Mouse (Mus musculus): Measurements from ENCODE around the gene Clec12b. TPM values are rescaled to one million over a fixed set of nuclear protein-coding genes. Genes with fewer than 3 reads are reported as not detected.
"Not testable (repeated sequence)": the region's sequence is repeated elsewhere in the genome, so short reads cannot be mapped to it uniquely, and the experiment has no call there.

Clec12b gene
- polyA plus RNA-seq, 1 experiment from 2014 or later, result not detected

GRCm38 (mm10) chr6:129359515-129359914 lies 26.2 kb downstream of the Clec12b start:
- no peak for DNase-seq (ENCODE audit: low spot score)
- 96% methylated on average over 2 of the region's 2 CpGs for WGBS
- no peak overlapping the region for H3K4me3 ChIP-seq

GRCm38 (mm10) chr6:129356430-129356829 lies 29.2 kb downstream of the Clec12b start:
- no peaks in the 10 kb centered on the region for H3K27me3 ChIP-seq (replicated peaks; ENCODE audit: low read depth, poor library complexity, severe bottlenecking)
- H3K27ac ChIP-seq (replicated peaks), result no peak overlapping the region
- no peaks in the 10 kb centered on the region for H3K9me3 ChIP-seq
- H3K4me1 ChIP-seq, result no peaks in the 10 kb centered on the region
- no peak overlapping the region for H3K4me3 ChIP-seq
- DNase-seq (ENCODE audit: low spot score), result no peak
- H3K36me3 ChIP-seq (replicated peaks), result no peaks in the 10 kb centered on the region

More at GRCm38 (mm10) chr6:129359515-129359914, 26.2 kb downstream of the Clec12b start:
- no peaks in the 10 kb centered on the region for H3K36me3 ChIP-seq (replicated peaks)
- no peaks in the 10 kb centered on the region for H3K27me3 ChIP-seq (replicated peaks; ENCODE audit: low read depth, poor library complexity, severe bottlenecking)
- H3K4me1 ChIP-seq, result no peaks in the 10 kb centered on the region
- no peak overlapping the region for H3K27ac ChIP-seq (replicated peaks)
- no peaks in the 10 kb centered on the region for H3K9me3 ChIP-seq

DNA sequence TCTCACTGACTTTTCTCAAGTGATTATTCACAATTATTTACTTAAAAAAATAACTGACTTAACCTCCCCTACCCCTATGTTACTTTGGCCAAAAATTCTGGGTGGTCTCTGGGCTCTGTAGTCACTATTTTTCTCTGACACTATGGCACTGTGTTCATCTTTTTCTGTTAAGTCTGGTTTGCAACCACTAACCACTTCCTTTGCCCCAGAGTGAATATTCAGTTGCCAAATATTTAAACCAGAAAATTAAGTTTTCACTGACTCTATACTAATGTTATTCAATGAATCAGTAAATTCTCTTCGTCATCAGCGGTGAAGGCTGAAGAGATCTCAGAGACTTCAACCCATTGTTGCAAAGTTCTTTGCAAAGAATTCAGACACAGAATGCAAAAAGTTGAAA lies 29.9 kb downstream of the Clec12b start:
- Histone ChIP-seq H3K27ac (replicated peaks) (no peak overlapping the region), H3K9me3 (no peaks in the 10 kb centered on the region), H3K27me3 (replicated peaks; ENCODE audit: low read depth, poor library complexity, severe bottlenecking) (no peaks in the 10 kb centered on the region), H3K4me3 (no peak overlapping the region), H3K4me1 (no peaks in the 10 kb centered on the region), H3K36me3 (replicated peaks) (no peaks in the 10 kb centered on the region)
- no peak for DNase-seq (ENCODE audit: low spot score)
- 95% methylated on average over 2 of the region's 2 CpGs for WGBS

- no peak overlapping the region for H3K4me3 ChIP-seq
- peaks cover 11% of the 10 kb centered on the region; the same call in 1 of the 2 replicates for H3K9me3 ChIP-seq
- 91% methylated on average over 3 of the region's 3 CpGs for WGBS
- H3K4me1 ChIP-seq, result no peaks in the 10 kb centered on the region
- no peaks in the 10 kb centered on the region for H3K36me3 ChIP-seq (replicated peaks)
- no peaks in the 10 kb centered on the region for H3K27me3 ChIP-seq (replicated peaks; ENCODE audit: low read depth, poor library complexity, severe bottlenecking)
- no peak for DNase-seq (ENCODE audit: low spot score)
- no peak overlapping the region for H3K27ac ChIP-seq (replicated peaks)
Measured at GRCm38 (mm10) chr6:129351091-129351490, 34.6 kb downstream of the Clec12b start.

DNA sequence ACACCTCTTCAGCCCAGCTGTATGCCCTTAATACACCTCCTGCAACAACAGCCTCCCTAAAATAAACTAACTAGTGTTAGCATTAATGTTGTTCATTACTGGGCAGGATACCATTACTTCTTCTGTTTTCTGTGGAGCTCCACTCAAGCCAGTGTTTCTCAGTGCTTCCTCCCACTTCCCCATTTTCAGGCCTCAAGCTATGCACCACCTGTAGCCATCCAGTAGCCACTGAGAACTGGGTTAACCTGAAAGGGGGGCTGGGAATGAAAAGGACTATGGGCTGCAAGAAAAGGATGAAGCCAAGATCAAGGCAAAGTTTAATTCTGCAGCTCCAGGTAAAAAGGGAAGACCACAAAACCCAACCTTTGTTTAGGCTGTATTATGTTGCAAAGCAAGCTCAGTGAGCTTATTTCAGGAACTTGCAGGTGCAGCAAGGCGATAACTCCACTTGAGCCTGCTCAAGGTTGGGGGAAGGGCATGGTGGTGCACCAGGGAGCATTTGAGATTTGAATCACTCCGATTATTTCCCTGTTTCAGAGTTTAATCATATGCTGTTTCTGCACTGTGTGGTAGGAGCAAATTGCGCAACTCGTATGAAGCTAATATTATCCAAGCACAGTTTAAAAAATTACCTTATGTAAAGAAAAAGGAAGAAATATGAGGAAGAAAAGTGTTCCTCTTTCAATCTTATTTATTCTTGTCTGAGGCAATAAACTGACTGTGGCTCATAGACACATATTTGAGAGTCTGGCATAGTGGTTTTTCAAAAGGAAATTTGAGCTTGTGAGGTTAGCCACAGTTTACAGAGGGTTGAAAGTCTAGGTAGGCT lies 35.9 kb downstream of the Clec12b start:
- Histone ChIP-seq H3K36me3 (replicated peaks) (no peaks in the 10 kb centered on the region), H3K4me1 (no peaks in the 10 kb centered on the region), H3K4me3 (no peak overlapping the region), H3K9me3 (peaks cover 11% of the 10 kb centered on the region; the same call in 1 of the 2 replicates), H3K27me3 (replicated peaks; ENCODE audit: low read depth, poor library complexity, severe bottlenecking) (no peaks in the 10 kb centered on the region), H3K27ac (replicated peaks) (no peak overlapping the region)
- 60% methylated on average over 4 of the region's 4 CpGs for WGBS
- no peak for DNase-seq (ENCODE audit: low spot score)

DNA sequence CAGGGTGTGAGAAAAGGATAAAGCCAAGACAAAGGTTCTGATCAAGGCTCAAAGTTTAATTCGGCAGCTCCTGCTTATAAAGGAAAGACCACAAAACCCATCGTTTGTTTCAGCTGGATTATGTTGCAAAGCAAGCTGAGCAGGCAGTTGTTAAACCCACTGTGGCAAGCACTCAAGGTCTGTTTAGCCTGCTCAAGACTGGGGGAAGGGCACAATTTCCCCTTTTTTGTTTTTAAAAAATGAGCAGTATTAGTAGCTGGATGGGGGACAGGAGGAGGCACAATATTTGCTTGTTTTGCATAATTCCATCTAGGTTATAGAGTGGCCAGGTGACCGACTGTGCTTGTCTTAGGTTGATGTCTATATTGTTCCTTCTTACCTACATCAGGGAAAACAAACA lies 41.3 kb downstream of the Clec12b start:
- no peaks in the 10 kb centered on the region for H3K4me1 ChIP-seq
- H3K27ac ChIP-seq (replicated peaks), result no peak overlapping the region
- 82% methylated on average over 3 of the region's 3 CpGs for WGBS
- H3K36me3 ChIP-seq (replicated peaks), result no peaks in the 10 kb centered on the region
- peaks cover 11% of the 10 kb centered on the region; the same call in 1 of the 2 replicates for H3K9me3 ChIP-seq
- no peaks in the 10 kb centered on the region for H3K27me3 ChIP-seq (replicated peaks; ENCODE audit: low read depth, poor library complexity, severe bottlenecking)
- no peak for DNase-seq (ENCODE audit: low spot score)
- H3K4me3 ChIP-seq, result no peak overlapping the region

DNA sequence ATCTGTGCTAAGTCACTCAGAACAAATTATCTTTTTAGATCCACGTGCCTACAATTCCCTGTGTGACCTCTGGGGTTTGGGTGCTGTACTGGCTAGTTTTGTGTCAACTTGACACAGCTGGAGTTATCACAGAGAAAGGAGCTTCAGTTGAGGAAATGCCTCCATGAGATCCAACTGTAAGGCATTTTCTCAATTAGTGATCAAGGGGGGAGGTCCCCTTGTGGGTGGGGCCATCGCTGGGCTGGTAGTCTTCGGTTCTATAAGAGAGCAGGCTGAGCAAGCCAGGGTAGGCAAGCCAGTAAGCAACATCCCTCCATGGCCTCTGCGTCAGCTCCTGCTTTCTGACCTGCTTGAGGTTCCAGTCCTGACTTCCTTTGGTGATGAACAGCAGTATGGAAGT lies 43.3 kb downstream of the Clec12b start, which contains the start of gene Clec12a:
Clec12a (plus strand) TSS at position 301 of the 400 bp plus-strand sequence.
- H3K36me3 ChIP-seq (replicated peaks); H3K4me1 ChIP-seq; H3K4me3 ChIP-seq; H3K27ac ChIP-seq (replicated peaks); DNase-seq (ENCODE audit: low spot score); H3K9me3 ChIP-seq; H3K27me3 ChIP-seq (replicated peaks; ENCODE audit: low read depth, poor library complexity, severe bottlenecking): not testable (repeated sequence)
- 81% methylated on average over 4 of the region's 4 CpGs for WGBS

DNA sequence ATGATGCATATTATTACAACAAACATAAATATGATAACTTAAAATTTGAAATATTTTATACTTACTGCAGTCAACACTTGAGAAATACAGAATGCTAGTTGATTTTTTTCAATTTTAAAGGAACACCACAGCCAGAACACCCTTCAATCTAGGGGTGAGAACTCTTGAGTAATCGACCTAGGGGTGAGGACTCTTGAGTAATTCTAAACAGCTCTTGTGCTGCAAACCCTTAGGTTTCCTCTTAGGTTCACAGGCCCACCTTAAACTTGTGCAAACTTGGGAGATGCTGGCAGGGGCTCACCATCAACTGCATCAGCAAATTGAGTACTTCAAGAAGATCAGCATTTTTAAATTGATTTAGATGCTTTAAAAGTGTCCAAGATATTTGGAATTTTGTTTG lies 47.9 kb downstream of the Clec12b start:
- DNase-seq (ENCODE audit: low spot score), result no peak
- no peak overlapping the region for H3K27ac ChIP-seq (replicated peaks)
- H3K36me3 ChIP-seq (replicated peaks), result no peaks in the 10 kb centered on the region
- no peaks in the 10 kb centered on the region for H3K9me3 ChIP-seq
- no peaks in the 10 kb centered on the region for H3K4me1 ChIP-seq
- whole genome bisulfite sequencing, result 78% methylated on average over 1 of the region's 1 CpGs
- no peaks in the 10 kb centered on the region for H3K27me3 ChIP-seq (replicated peaks; ENCODE audit: low read depth, poor library complexity, severe bottlenecking)
- no peak overlapping the region for H3K4me3 ChIP-seq

- H3K4me3 ChIP-seq, result no peak overlapping the region
- no peaks in the 10 kb centered on the region for H3K4me1 ChIP-seq
- DNase-seq (ENCODE audit: low spot score), result peak; percentile 47
- H3K36me3 ChIP-seq (replicated peaks), result no peaks in the 10 kb centered on the region
- no peaks in the 10 kb centered on the region for H3K9me3 ChIP-seq
- WGBS, result 42% methylated on average over 11 of the region's 11 CpGs
- H3K27ac ChIP-seq (replicated peaks), result no peak overlapping the region
- no peaks in the 10 kb centered on the region for H3K27me3 ChIP-seq (replicated peaks; ENCODE audit: low read depth, poor library complexity, severe bottlenecking)
Measured at GRCm38 (mm10) chr6:129333674-129334078, 52.0 kb downstream of the Clec12b start.

GRCm38 (mm10) chr6:129331610-129332009 lies 54.1 kb downstream of the Clec12b start, which contains the start of gene 4922502D21Rik:
TSS of gene 4922502D21Rik (minus strand) at chr6:129331796.
- no peaks in the 10 kb centered on the region for H3K27me3 ChIP-seq (replicated peaks; ENCODE audit: low read depth, poor library complexity, severe bottlenecking)
- no peak within 1 kb of the TSS for H3K4me3 ChIP-seq
- no peak for DNase-seq (ENCODE audit: low spot score)
- H3K9me3 ChIP-seq, result no peaks in the 10 kb centered on the region
- no peak within 1 kb of the TSS for H3K27ac ChIP-seq (replicated peaks)
- H3K4me1 ChIP-seq, result no peaks in the 10 kb centered on the region
- no peaks in the 10 kb centered on the region for H3K36me3 ChIP-seq (replicated peaks)
- 58% methylated on average over 11 of the region's 11 CpGs for WGBS

DNA sequence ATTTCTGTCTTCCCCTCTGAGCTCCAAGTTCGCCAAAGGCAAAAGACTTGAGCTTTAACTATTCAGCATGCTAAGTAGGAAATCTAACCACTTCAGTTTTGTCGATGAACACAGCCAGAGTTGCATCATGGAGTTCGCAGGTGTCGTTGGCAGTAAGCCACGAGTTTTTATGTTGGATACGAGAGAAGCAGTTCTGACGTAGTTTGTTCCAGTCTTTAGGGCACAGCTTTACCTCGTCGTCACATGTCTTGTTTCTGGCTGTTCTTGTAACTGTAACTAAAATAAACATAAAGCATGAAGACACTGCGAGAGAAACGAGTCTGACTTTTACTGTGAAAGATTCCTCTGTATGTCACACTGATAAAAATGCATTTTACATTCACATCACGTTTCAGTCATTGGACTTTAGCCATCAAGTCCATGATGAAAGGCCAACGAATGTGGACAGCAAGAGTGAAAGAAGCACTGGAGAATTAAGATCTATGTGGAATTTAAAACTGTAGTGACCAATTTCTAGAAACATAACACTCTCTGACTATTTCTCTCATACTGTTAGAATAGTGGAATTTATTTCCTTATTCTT lies 59.0 kb downstream of the Clec12b start:
- H3K9me3 ChIP-seq, result no peaks in the 10 kb centered on the region
- H3K4me1 ChIP-seq, result no peaks in the 10 kb centered on the region
- no peaks in the 10 kb centered on the region for H3K27me3 ChIP-seq (replicated peaks; ENCODE audit: low read depth, poor library complexity, severe bottlenecking)
- H3K4me3 ChIP-seq, result no peak overlapping the region
- 84% methylated on average over 13 of the region's 13 CpGs for WGBS
- H3K27ac ChIP-seq (replicated peaks), result no peak overlapping the region
- H3K36me3 ChIP-seq (replicated peaks), result no peaks in the 10 kb centered on the region
- no peak for DNase-seq (ENCODE audit: low spot score)

GRCm38 (mm10) chr6:129326016-129326415 lies 59.7 kb downstream of the Clec12b start:
- H3K27me3 ChIP-seq (replicated peaks; ENCODE audit: low read depth, poor library complexity, severe bottlenecking), result no peaks in the 10 kb centered on the region
- H3K9me3 ChIP-seq, result no peaks in the 10 kb centered on the region
- H3K4me3 ChIP-seq, result no peak overlapping the region
- no peak overlapping the region for H3K27ac ChIP-seq (replicated peaks)
- H3K4me1 ChIP-seq, result no peaks in the 10 kb centered on the region
- WGBS, result 85% methylated on average over 1 of the region's 1 CpGs
- H3K36me3 ChIP-seq (replicated peaks), result no peaks in the 10 kb centered on the region
- no peak for DNase-seq (ENCODE audit: low spot score)
